Mouse (Mus musculus) embryo, embryonic 11 days (tissue): Measurements from ENCODE around the gene Manea.
"Not testable (repeated sequence)": the region's sequence is repeated elsewhere in the genome, so short reads cannot be mapped to it uniquely, and the experiment has no call there.

Experiments
- DNase-seq: peaks from one replicate; pipeline ENCODE4 v3.0.0-alpha.2; 2015

The Manea gene

GRCm38 (mm10) chr4:26346443-26347106 is at the start of gene Manea:
Gene Manea (minus strand): TSS chr4:26346891.
- DNase-seq, result peak; percentile 98

GRCm38 (mm10) chr4:26354616-26355015 is 7.9 kb upstream of the Manea start:
- no peak for DNase-seq

GRCm38 (mm10) chr4:26353643-26354231 is 7.0 kb upstream of the Manea start:
- no peak for DNase-seq

- DNase-seq, result peak; percentile 4
Observed at GRCm38 (mm10) chr4:26347239-26347638, 548 bp upstream of the Manea start.

GRCm38 (mm10) chr4:26345741-26346442 is 799 bp downstream of the Manea start:
- DNase-seq, result peak; percentile 51

GRCm38 (mm10) chr4:26345080-26345479 is 1.6 kb downstream of the Manea start:
- DNase-seq, result peak; percentile 2

- DNase-seq, result no peak
Observed at GRCm38 (mm10) chr4:26342346-26342745, 4.3 kb downstream of the Manea start.

GRCm38 (mm10) chr4:26338604-26339003 is 8.1 kb downstream of the Manea start:
- no peak for DNase-seq

GRCm38 (mm10) chr4:26336563-26336962 is 10.1 kb downstream of the Manea start:
- no peak for DNase-seq

- DNase-seq, result not testable (repeated sequence)
Observed at GRCm38 (mm10) chr4:26304731-26305130, 42.0 kb downstream of the Manea start.

- DNase-seq, result no peak
Observed at GRCm38 (mm10) chr4:26277112-26277716, 69.5 kb downstream of the Manea start.

GRCm38 (mm10) chr4:26276264-26276663 is 70.4 kb downstream of the Manea start:
- DNase-seq, result no peak

GRCm38 (mm10) chr4:26275769-26276168 is 70.9 kb downstream of the Manea start:
- no peak for DNase-seq
